Mouse (Mus musculus) adrenal gland, postnatal 10 days (tissue): Measurements from ENCODE around the gene B4galt5. TPM values are rescaled to one million over a fixed set of nuclear protein-coding genes. Genes with fewer than 3 reads are reported as not detected.

Experiments used
- DNase-seq: peaks from one replicate; pipeline ENCODE4 v3.0.0; 2021; ENCODE audit warnings: mixed read lengths
- total RNA-seq, 2 experiments: library from RNA; stranded (reverse); gene quantifications; 2 replicates each; pipeline ENCODE4 v1.2.3; 2021

The B4galt5 gene
- total RNA-seq, 2 experiments from 2014 or later: 55.5 to 76.9 TPM

DNA sequence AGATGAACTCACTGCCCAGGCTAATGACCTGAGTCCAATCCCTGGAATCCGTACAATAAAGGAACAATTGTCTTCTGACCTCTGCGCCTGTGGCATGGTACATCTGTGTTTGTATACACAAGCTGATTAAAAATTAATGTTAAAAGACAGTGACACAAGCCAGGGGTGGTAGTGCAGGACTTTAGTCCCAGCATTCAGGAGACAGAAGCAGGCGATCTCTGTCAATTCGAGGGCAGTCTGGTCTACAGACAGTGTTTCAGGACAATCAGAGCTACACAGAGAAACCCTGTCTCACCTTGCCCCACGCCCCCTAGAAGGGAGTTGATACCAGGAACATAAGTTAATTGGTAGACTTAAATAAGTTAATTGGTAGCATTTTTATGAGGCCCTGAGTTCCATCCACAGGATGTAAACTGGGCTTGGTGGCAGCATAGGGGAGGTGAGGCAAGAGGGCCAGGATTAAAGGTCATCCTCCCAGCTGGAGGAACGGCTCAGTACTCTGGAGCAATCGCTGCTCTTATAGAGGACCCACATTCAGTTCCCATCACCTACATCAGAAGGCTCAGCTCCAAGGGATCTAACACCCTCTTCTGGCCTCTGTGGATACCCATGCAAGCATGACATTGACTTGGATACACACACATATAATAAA is 16.5 kb downstream of the B4galt5 start:
- no peak for DNase-seq

DNA sequence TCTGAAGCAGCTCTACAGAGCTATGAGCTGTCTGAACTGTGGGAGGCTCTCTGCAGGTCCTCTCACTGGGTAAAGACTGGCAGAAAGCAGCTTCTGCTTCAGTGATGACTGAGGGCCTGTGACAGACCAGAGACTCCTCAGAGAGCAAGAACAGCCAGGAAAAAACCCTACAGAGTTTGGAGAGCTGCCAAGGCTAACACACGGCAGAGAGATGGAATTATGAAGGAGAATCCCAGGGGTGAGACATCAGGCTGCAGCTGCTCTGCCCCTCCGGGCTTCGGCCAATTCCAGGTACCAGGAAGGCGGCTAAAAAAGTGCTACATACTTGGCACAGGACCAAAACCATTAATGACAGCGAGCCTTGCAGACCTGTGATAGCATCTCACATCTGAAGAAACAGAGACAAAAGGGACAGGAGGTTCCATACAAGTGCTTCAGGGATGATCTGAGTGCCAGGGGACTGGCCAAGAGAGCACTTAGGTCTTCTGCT is 17.5 kb downstream of the B4galt5 start:
- peak; percentile 54 for DNase-seq

DNA sequence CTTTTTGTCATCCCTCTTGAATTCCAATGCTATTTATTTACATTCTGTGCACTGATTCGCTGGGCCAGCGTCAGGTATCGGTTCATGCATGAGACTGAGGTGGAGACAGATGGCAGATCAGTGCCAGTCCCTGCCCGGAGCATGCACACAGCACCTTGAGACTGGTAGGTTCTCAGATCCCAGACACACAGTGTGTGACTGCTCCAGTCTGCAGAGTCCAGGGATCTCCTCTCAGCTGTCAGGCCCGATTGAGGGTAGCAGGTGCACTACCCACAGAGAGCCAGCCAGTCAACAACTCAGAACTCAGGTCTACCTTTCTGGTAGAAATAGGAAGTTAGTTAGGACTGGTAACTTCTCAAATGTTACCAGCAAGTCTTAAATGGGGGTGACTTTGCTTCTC is 18.4 kb downstream of the B4galt5 start:
- no peak for DNase-seq

DNA sequence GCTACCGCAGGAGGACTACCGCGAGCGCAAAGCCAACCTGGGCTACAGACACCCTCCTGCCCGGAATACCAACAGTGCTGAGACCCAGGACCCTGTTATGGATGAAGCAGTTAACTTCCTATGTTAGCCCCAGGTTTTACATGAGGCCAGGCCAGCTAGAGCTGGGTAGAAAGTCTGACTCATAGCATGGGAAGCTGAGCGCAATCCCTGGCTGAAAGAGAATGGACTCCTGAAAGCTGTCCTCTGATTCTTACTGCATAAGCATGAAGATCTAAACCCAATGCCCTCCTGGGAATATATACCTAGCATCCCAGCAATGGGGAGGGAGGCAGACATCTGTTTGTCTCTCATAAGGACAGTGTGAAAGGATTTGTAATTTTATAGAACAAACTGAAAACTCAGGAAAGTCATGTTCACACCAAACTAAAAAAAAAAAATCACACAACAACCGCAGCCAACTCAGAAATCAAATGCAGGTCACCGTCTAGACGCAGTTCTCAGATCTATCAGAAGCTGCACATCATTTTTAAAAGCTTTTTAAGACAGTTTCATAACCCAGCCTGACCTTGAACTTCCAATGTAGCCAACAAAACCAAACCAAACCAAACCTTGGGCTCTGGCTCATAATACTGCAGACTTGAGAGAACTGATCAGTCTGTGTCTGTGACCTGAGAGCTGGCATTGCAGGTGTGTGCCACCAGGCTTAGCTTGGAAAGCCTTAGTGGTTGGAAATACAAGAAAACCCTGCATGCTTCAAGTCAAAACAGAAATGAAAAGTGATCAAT is 19.3 kb downstream of the B4galt5 start:
- no peak for DNase-seq

DNA sequence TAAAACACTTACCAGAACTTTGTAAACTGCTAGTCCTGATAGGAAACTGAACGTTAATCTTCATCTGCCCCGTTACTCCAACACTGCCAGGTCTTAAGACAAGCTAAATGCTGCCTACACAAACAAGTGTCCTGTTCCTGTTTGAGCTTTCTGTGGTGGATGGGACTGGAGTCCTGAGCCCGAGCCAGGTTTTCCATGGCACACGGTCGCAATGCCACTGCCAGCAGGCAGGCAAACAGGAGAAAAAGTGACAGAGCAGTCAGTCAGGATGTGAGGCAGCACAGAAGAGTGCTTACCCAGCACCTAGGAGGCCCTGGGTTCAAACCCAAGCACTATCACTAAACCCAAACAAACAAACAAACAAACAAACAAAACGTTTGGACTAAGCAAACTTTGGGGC is 20.6 kb downstream of the B4galt5 start:
- peak; percentile 55 for DNase-seq

DNA sequence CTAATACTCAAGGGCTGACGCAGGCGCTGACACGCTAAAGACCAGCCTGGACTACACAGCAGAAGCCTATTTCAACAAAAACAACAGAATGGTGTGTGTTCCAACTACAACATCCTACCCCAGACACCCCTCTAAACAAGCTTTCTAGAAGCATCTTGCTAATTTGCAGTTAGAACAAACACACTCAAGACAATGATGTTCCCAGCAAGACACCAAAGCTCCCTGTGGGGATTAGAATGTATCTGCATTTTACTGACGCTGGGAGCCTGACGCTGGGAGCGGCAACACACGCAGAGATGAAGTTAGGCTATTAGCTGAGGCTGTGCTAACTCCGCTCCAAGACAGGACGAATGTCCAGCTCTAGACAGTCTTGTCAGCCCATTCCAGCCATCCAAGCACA is 22.4 kb downstream of the B4galt5 start:
- DNase-seq: no peak

DNA sequence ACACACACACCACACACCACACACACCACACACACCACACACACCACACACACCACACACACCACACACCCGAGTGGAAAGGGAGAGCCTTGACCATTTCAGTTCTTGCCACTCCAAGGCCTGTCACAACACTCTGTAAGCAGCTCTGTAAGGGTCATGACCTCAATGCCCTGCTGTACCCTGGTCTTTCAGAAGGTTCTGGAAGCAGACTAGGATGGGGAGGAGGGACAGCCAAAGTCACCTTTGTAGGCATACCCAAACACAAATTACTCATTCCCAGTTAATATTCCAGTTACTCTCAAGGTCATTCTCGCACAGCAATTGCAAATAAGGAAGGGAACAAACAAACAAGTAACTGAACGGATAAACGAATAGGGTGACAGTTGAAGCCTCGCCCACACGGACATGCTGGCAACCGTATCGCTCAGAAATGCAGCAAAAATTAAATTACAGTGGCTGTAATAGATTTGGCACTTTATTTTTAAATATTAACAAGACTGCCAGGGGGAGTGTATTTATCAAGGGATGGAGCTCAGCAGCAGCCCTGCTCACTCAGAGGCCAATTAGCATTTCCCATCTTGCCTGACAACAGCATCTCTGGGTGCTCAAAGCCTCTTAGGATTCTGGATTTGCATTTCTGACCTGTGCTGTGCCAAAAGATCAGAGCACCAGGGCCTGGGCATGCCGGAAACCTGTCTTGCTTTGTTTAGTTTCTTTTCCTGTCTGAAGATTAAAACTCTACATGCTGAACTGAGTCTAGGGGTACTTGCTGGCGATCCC is 24.6 kb downstream of the B4galt5 start:
- DNase-seq: no peak

DNA sequence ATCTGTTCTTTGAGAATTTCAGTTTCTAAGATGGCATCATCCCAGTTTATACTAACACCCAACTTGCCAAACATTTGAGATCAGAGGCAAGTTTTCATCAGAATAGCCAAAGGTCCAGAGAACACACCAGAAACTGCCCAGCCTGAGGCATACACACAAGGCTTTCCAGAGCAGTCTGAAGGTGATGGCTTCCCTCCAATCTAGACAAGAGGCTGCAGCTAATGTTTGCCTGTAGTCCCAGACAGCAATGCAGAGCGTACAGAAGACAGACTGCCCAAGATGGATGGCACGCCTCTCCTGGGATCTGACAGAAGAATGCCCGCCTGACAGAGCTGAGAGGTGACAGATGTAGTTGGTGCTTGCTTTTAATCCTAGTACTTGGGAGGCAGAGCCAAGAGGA is 25.9 kb downstream of the B4galt5 start:
- no peak for DNase-seq

DNA sequence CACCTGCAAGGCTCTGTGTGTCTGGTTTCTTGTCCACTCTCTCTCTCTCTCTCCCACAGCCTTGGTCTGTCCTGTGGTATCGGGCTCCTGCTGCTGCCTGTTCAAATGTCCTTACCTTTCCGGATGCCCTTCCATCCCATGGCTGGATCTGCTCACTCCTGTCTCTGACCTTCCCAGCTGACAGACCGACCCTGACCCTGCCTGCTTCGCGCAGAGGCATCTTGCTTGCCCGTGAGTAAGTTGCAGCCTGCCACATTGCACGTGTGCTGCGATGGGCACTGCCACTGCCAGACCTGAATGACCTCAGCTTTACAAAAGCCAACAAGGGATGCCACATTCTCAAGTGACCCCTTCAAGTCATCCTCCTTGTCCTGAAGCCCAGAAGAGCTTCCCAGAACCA is 27.6 kb downstream of the B4galt5 start:
- DNase-seq: no peak

DNA sequence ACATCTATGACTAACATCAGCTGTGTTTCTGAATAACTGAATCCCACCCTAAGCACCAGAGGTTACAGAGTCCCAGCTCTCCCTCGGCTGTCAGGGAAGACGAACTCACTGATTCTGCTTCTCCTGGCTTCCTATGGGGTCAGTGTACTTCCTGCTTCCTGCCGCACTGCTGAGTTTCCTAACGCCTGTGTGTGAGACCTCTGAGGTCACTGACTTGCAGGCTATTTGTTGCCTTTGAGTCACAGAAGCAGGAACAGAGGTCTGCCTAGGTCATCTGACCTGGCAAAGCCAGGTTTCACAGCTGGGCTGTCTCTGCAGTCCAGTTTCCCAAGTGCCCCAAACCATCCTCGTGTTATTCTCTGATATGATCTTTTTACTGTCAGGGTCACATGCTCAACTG is 30.0 kb downstream of the B4galt5 start:
- DNase-seq: peak; percentile 52

DNA sequence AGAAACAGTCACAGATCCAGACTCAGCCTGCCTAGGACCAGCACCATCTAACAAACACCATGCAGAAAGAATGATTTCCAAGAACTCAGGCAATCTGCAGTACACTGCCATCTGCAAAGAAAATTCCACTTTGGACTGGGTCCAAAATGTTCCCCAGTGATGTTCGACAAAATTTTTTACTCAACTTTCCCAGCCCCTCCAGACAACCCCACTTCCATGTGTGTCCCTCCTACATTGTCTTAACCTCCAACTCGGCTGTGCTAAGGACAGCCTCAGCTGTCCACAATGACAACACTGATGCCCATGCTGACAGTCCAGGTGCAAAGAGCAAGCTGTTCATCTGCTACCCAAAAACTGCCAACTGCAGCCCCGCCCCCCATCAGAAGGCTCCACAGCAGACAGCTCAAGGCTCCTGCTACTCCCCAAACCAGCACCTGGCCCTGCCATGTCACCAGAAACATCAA is 32.2 kb downstream of the B4galt5 start:
- no peak for DNase-seq

DNA sequence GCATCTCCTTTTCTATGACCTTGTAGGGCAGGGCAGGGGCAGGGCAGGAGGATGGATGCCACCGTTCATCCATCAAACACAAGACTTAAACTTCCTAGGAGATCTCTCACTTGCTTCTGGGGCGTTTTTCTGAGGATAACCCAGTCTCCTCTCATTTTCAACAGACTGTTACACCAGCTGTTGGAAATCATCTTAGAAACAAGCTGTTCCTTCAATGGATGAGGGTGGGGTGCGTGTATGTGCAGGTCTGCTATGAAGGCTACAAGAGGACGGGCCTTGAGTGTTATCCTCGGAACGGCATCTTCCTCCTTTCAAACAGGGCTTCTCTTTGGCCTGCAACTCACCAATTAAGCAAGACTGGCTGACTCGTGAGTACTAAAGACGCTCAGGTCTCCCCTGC is 34.5 kb downstream of the B4galt5 start:
- DNase-seq: no peak

DNA sequence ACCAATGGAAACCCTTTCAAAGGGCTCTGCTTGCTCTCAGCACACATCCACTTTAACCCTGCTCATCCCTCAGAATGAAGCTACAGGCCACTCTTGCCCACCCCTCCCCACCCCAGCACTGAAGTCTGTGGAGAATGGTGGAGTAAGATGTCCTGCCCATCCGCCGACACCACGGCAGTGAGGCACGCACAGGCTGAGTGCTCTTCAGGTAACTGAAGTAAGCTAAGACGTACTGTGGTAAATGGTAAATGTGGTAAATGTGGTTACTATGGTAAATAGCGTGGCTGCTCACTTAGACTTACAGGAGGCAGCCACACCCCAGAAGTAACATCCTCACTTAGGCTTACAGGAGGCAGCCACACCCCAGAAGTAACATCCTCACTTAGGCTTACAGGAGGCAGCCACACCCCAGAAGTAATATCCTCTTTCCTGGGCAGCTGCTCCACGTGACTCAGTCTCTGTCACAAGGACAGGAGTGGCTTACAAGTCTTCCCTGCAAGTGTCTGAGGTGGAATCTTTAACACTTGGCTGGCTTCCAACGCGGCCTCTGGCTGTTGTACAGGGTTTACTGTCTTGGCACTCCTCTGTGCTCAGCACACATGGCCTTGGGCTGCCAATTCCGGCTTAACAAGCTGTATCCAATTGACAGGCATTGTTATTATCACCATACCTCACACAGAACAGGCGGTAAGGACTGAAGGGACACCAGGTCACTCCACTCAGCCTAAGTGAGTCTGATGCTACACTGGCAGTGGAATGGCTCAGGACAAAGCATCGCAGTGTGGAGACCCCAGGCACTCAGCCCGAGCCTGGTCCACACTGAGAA is 35.3 kb downstream of the B4galt5 start:
- DNase-seq: peak; percentile 84

DNA sequence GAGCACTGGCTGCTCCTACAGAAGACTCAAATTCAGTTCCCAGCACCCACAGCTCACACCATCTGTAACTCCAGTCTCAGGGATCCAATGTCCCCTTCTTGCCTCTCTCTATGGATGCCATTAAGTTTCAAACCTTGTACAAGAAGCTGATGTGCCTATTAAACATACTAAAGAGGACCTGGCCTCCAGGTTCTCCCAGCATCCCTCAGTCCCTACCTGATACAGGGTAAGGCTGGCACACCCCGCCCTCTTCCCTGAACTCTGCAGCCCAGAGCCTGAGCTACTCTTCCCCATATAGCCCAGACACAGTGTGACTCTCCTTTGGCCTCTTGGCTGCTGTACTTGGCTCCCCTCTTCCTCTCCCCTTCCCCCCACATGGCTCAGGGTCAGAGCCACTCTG is 38.9 kb downstream of the B4galt5 start:
- DNase-seq: no peak

DNA sequence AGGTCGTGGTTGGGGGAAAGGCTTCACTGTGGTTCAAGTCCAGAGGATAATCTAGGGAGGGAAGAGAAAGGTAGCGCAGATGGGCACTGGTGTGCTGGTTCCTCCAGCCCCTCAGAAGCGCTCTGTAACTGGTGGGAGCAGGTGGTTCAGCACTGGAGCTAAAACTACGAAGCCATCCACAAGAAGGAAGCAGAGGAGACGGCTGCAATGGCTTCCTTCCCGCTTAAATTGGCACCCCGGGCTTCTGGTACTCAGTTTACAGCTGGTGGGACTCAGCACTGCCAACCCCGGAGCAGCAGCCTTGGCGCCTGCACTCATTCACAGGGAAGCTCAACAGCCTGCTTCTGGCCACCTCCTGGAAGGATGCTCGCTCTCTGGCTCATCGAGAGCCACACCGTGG is 39.7 kb downstream of the B4galt5 start:
- DNase-seq: no peak

DNA sequence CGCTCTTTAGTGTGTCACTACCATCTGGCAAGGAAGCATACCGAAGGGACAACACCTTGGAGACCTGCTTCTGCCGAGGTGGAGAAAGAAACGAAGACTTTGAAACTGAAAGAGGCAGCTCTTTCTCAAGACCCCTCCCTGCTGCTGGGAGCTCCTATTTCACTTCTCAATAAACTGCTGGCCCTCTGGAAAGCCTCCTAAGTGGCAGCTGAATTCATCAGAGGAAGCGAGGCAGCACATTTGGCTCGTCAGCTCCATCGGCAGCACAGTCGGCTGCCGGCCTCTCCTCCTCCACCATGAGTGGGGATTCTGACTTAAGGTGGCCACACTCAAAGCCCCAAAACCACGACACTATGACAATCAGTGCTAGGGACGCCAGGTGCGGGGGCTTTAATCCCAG is 41.3 kb downstream of the B4galt5 start:
- peak; percentile 2 for DNase-seq

DNA sequence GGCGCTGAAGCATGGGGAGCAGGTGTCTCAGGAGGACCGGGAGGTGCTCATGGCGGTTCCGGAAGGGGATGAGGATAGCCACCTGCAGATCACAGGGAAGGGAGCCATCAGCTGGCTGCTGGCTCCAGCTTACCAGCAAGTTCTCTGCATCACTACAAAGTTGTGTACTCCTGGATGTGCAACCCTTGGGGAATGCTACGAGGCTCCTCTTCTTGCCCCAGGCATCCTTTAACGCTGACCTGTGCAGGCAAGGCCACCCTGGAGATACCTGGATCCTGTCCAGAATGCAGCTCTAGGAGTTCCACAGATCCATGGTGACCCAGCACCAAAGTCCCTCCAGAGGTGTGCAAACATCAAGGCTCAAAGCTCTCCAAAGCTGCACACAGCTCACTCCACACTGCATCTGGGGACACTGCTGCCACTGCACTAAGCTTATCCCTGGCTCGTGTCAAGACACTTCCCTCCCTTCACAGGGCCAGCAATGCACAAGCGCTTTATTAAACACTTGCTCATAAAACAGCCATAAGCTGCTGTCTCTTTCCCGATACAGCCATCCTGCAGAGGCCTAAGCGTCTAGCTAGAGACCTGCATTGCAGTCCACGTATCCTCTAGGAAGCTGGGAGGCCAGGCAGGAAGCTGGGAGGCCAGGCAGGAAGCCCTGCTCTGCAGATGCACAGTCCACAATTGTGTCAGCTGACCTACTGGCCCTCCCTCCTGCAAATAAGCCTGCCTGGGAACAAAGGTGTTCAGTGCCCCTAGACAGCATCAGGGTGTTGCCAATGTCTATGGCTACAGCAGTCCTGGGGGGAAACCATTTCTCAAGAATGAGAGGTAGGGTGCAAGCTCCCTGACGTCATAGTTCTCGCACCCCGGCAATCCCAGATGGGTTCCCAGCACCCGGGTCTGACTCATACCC is 42.1 kb downstream of the B4galt5 start:
- peak; percentile 45 for DNase-seq

DNA sequence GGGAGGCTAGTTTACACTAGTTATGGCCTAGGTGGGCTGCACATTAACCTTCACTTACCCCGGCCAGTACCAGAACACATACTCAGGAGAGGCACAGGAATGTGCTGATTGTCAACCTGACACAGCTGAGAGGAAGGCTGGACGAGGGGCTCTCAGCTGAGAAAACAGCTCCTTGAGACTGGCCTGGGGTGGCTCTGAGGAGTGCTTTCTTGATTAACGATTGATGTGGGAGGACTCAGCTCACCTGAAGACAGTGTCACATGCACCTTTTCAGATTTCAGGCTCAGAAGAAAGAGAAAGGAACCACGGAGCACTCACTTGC is 42.7 kb downstream of the B4galt5 start:
- no peak for DNase-seq

DNA sequence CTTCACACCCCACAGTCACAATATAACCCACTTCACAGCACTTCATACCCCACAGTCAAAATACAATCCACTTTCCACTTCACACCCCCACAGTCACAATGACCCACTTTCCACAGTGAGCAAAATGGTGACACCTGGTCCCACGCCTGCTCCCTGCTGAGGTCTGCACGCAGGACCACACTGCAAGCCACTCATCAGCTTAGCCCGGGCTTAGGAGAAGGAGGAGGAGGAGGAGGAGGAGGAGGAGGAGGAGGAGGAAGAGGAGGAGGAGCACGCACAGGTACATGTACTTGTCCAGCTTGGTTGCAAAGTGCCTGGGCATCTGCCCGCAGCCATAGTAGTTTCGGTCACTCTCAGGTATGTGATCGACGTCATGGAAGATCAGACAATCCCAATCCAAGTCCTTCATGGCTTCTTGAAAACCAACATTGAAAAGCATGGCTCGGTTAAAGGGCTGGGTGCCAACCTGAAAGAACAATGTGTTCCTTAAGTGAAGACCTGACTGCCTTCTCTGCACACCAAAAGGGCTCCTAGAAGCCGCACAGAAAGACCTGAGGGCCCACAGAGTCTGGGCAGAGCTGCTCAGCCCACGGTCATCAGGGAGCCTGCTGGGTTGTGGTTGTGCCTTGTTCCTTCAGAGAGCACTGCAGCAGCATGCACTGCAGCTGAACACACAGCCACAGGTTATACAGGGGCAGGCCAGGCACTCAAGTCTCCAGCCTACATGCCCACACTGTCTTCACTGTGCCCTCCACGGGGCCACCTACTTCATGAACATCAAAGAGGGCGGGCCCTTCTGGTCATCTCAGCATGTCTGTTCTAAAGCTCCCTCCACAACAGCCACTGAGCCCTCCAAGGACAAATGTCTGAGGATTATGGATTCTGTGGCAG is 43.4 kb downstream of the B4galt5 start:
- peak; percentile 10 for DNase-seq
